Mouse (Mus musculus) limb, embryonic 11.5 days (tissue): ENCODE measurements around the gene Lrmp. TPM values are rescaled to one million over a fixed set of nuclear protein-coding genes. Genes with fewer than 3 reads are reported as not detected.

Source experiments
- ATAC-seq: fragments of 200-750 bp; cut with Nextera tagmentation; 2 replicates; pipeline ENCODE4 v1.8.0; 2017; ENCODE audit warnings: low read depth; ENCODE audit not compliant: insufficient number of reproducible peaks, low FRiP score, low TSS enrichment
- DNase-seq: peaks from one replicate; pipeline ENCODE4 v3.0.0-alpha.2; 2015; ENCODE audit warnings: low spot score
- H3K27ac ChIP-seq: fragments of 300-500 bp; sonication (generic); replicated peaks from 2 replicates; pipeline ENCODE4 v1.5.1; 2014; ENCODE audit warnings: low read depth, mild to moderate bottlenecking, low read length
- H3K27me3 ChIP-seq: fragments of 300-500 bp; sonication (generic); 2 replicates; pipeline ENCODE4 v1.6.1; 2014; ENCODE audit warnings: mild to moderate bottlenecking, low read length, mixed read lengths; ENCODE audit not compliant: control insufficient read depth, insufficient read depth
- H3K36me3 ChIP-seq: fragments of 300-500 bp; sonication (generic); 2 replicates; pipeline ENCODE4 v1.6.1; 2014; ENCODE audit warnings: mild to moderate bottlenecking, low read length, moderate library complexity, mixed read lengths; ENCODE audit not compliant: control insufficient read depth, insufficient read depth
- H3K4me1 ChIP-seq: fragments of 300-500 bp; sonication (generic); 2 replicates; pipeline ENCODE4 v1.6.1; 2014; ENCODE audit warnings: low read length, mixed read lengths; ENCODE audit not compliant: control insufficient read depth, insufficient read depth
- H3K4me2 ChIP-seq: fragments of 300-500 bp; sonication (generic); 2 replicates; pipeline ENCODE4 v1.6.1; 2014; ENCODE audit warnings: low read depth, mild to moderate bottlenecking, moderate library complexity; ENCODE audit not compliant: severe bottlenecking
- H3K4me3 ChIP-seq: fragments of 300-500 bp; sonication (generic); 2 replicates; pipeline ENCODE4 v1.5.1; 2014; ENCODE audit warnings: low read depth, low read length
- H3K9ac ChIP-seq: fragments of 300-500 bp; sonication (generic); 2 replicates; pipeline ENCODE4 v1.6.1; 2014; ENCODE audit warnings: mild to moderate bottlenecking, low read length
- H3K9me3 ChIP-seq: fragments of 300-500 bp; sonication (generic); 2 replicates; pipeline ENCODE4 v1.6.1; 2016; ENCODE audit warnings: low read length; ENCODE audit not compliant: control insufficient read depth
- WGBS: fragments of 180-500 bp; shearing (Covaris S2); extraction: QIAGEN DNeasy Blood & Tissue Kit; methylation state at CpG from one replicate; pipeline ENCODE4 v1.1.7; 2014; 5-methylcytosine and 5-hydroxymethylcytosine counted together
- polyA plus RNA-seq: library from polyadenylated mRNA; unstranded; fragments of >200 nt; fragmentation: Nextera tagmentation; extraction: Ambion mirVana; gene quantifications from 2 replicates; pipeline ENCODE4 v1.2.1, GENCODE M21; 2014

The Lrmp gene
- polyA plus RNA-seq, 1 experiment from 2014 or later, result 1.7 TPM

DNA sequence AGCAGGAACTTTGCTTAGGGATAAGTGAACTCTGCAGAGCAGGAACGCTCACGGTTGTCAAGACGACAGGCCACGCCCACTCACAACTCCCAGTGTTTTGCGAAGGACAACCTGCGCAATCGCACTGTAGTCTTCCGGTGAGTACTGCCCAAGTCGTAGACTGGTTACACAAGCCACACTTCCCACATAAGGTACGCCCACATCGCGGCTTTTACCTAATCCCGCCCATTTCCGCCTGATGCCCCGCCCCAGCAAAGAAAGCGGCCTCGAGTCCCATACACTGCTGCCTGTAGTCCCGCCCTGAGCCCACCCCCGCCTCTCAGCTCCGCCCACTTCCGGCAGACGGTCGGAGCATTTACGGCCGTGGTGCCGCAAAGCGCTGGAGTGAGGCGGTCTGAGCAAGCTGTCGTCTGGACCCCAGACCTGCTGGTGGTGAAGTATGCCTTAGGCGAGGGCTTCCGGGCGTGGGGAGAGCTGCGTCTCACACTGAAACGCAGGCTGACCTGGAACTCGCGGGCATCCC, 95.4 kb downstream of the Lrmp start, which contains the start of the genes Casc1 and Etfrf1:
Gene Casc1, minus strand, starts transcription at position 190 of the 523 bp plus-strand sequence.
Gene Etfrf1, plus strand, starts transcription at position 319 of the 523 bp plus-strand sequence.
- WGBS, result 0% methylated on average over 36 of the region's 36 CpGs
- H3K9me3 ChIP-seq, result no peaks in the 10 kb centered on the region
- no peaks in the 10 kb centered on the region for H3K27me3 ChIP-seq
- peak within 1 kb of the TSS; percentile 95 for H3K27ac ChIP-seq
- H3K4me1 ChIP-seq, result no peaks in the 10 kb centered on the region; the same call in 1 of the 2 replicates
- peak within 1 kb of the TSS; percentile 63 for H3K4me2 ChIP-seq
- H3K36me3 ChIP-seq, result no peaks in the 10 kb centered on the region
- DNase-seq (peak; percentile 98), ATAC-seq (peak; percentile 100)
- H3K9ac ChIP-seq, result peak within 1 kb of the TSS; percentile 88
- peak within 1 kb of the TSS; percentile 62 for H3K4me3 ChIP-seq

DNA sequence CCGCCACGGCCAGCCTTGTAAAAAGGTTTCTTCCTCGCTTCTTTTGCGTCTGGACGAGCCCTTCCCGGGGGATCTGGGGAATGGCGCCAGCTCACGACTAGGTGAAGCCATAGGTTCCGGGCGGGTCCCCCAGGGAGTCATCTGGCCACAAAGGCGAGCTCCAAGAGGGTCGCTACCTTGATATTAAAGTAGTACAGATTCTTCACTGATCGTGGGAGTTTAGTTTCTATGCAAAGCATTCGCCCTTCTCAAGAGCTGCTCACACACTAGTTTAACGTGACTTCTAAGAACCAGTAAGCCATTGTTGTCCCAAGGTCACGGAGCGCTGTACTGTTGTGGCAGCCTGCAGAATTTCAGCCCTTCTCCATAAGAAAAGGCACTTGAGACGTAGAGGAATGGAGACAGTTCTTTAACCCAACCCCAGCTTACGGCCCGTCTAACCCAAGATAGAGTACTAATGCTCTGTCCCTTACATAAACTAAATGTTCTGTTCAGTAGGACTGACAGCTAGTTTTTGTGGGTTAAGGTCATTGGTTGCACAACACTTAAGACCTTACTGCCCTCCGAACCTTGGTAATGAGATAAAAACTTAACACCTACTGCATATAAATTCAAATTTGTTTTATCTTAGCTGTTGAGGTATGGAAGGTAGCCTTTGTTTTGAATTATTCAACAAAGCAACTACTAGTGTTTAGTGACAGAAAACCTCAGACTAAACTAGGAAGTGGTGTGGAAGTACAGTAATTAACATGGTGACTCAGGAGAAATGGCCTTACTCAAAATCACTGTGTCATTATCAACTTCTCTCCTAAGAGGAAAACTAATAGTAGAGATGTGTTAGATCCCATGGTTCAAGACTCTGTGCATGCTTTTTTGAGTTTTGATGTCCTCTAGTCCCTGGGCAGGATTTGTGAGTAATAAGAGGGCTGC, 96.2 kb downstream of the Lrmp start:
- Histone ChIP-seq H3K36me3 (no peaks in the 10 kb centered on the region), H3K27me3 (no peaks in the 10 kb centered on the region)
- peak; percentile 65 for ATAC-seq

DNA sequence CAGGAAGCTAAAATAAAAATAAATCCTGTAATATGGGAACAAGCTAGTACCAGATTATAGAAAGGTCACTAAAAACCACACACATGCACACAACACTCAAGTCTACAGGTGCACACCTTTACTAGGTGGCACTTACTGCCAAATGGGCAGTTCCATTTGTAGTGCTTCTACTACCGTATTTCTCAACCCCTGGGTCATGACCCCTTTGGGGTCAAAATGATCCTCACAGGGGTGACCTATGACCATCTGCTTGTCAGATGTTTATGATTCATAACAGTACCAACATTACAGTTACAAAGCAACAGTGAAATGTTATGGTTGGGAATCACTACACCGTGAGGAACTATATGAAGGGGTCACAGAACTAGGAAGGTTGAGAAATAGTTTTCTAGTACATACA, 98.5 kb downstream of the Lrmp start:
- Histone ChIP-seq H3K9ac (no peak overlapping the region), H3K4me2 (no peak overlapping the region), H3K4me3 (no peak overlapping the region), H3K9me3 (no peaks in the 10 kb centered on the region), H3K27me3 (no peaks in the 10 kb centered on the region), H3K4me1 (no peaks in the 10 kb centered on the region; the same call in 1 of the 2 replicates), H3K27ac (no peak overlapping the region), H3K36me3 (no peaks in the 10 kb centered on the region; the same call in 1 of the 2 replicates)
- 79% methylated on average over 2 of the region's 2 CpGs for WGBS
- no peak for ATAC-seq
- DNase-seq, result no peak

More for the DNA sequence above, 96.2 kb downstream of the Lrmp start:
- no peak for DNase-seq
- peak overlapping the region; percentile 62 for H3K4me3 ChIP-seq
- WGBS, result 4% methylated on average over 21 of the region's 21 CpGs
- peak overlapping the region; percentile 88 for H3K9ac ChIP-seq
- no peaks in the 10 kb centered on the region; the same call in 1 of the 2 replicates for H3K4me1 ChIP-seq
- H3K27ac ChIP-seq, result peak overlapping the region; percentile 95
- H3K9me3 ChIP-seq, result no peaks in the 10 kb centered on the region
- peak overlapping the region; percentile 63 for H3K4me2 ChIP-seq

DNA sequence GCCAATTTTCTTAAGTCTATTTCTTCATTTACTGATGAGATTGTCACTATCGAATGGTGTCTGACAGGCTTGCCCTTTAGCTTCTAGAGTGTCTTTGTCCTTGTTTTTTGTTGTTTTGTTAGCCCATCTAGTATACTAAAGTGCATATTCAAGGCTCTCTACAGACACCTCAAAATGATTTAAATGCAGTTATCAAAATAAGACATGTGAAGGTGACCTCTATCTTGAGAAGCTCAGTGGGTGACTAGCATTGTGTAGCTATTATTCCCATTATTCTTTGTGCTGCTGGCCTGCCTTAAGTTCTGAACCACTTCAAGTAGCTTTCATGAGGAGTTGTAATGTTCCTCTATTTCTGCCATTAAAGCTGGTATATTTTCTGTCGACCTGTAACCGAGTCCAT, 100.4 kb downstream of the Lrmp start:
- Histone ChIP-seq H3K9ac (no peak overlapping the region), H3K4me2 (no peak overlapping the region), H3K4me1 (no peaks in the 10 kb centered on the region), H3K27me3 (no peaks in the 10 kb centered on the region), H3K9me3 (no peaks in the 10 kb centered on the region), H3K4me3 (no peak overlapping the region), H3K36me3 (no peaks in the 10 kb centered on the region; the same call in 1 of the 2 replicates), H3K27ac (no peak overlapping the region)
- 93% methylated on average over 3 of the region's 3 CpGs for WGBS
- DNase-seq (no peak), ATAC-seq (no peak)

DNA sequence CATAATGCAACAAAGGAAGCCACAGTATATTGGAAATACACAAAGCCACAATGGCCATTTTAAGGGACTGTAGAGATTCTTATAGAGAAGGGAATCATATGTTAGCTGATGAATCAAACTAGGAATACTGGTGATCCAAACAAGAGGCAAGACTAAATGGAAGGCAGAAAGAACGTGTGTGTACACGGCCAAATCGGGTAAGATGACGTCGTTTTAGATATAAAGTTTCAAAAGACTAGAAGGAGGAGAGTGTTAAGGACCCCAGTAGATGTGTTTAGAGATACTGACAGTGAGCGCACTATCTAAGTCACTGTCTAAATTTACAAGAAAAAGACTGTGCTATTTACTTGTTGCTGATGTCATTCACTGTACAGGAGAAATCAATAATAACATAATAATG, 108.8 kb downstream of the Lrmp start:
- H3K36me3 ChIP-seq, result no peaks in the 10 kb centered on the region
- ATAC-seq (no peak), DNase-seq (no peak)
- no peak overlapping the region for H3K27ac ChIP-seq
- H3K9me3 ChIP-seq, result no peaks in the 10 kb centered on the region
- no peaks in the 10 kb centered on the region for H3K4me1 ChIP-seq
- 93% methylated on average over 6 of the region's 6 CpGs for WGBS
- H3K4me3 ChIP-seq, result no peak overlapping the region
- H3K27me3 ChIP-seq, result no peaks in the 10 kb centered on the region
- no peak overlapping the region for H3K9ac ChIP-seq
- no peak overlapping the region for H3K4me2 ChIP-seq

Other genes starting within 250 kb of the Lrmp start
- gene Bcat1, start 39.5 kb upstream of the Lrmp start, polyA plus RNA-seq, result 54.0 and 54.7 TPM in 2 replicates
- gene Casc1, start 95.4 kb downstream of the Lrmp start, polyA plus RNA-seq, result 0.31 and 0.39 TPM in 2 replicates
- gene Etfrf1, start 95.5 kb downstream of the Lrmp start, polyA plus RNA-seq, result 27.5 and 31.2 TPM in 2 replicates
- 94.8 and 106 TPM in 2 replicates for gene Kras, start 134.6 kb downstream of the Lrmp start, polyA plus RNA-seq